Mouse (Mus musculus) regulatory T cell (primary cell): Measurements from ENCODE around the gene H2-Ke6.

Experiments
- in situ Hi-C: fragments of 300-600 bp; cut with MboI, MseI; formaldehyde crosslinking; loops from one replicate; pipeline ENCODE4 v1.15.1; 2025; ENCODE audit warnings: high pct_unique_total_duplicates

The H2-Ke6 gene

GRCm38 (mm10) chr17:34027656-34028223 lies at the start of gene H2-Ke6:
Gene H2-Ke6 (minus strand): TSS chr17:34028060.
- in situ Hi-C loops, result loop anchor here (25.0 kb wide), 1 partner anchor 810 kb away; the partner anchor contains the start of genes Dxo and Stk19

DNA sequence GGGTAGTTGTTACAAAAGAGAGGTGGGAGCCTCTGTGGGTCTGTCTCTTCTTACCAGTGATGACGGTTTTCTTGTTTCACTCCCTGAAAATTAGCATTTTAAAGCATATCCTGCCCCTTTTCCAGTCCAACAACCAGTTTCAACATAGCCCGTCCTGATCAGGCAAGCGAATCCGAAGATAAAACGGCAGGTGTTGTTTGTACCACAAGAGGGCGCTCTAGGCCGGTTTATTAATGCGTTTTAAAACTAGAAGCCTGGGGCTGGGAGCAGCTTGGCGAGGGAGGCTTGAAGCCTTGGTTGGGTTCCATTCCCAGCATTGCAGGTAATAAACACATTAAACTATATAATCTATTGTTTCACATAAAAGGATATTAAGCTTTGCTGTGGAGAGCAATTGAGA lies 49.7 kb upstream of the H2-Ke6 start:
- in situ Hi-C loops, result no loop called here

- in situ Hi-C loops, result no loop called here
Observed at GRCm38 (mm10) chr17:34075271-34075670, 47.4 kb upstream of the H2-Ke6 start.

DNA sequence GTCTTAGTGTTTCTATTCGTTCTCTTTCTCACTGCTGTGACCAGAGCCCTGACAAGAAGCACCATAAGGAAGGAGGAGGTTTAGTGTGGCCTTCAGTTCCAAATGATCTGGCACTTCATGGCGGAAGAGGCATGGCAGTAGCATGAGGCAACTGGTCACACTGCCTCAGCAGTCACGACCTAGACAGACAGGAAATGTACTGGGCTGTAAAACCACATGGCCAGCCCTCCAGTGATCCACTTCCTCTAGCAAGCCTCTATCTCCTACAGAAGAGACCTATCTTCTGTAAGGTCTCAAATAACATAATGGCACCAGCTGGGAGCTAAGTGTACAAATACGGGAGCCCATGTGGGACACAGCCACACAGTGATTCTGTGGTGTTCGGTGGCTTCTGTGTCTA lies 44.2 kb upstream of the H2-Ke6 start:
- in situ Hi-C loops, result no loop called here

- in situ Hi-C loops, result no loop called here
Observed at GRCm38 (mm10) chr17:34068864-34069263, 41.0 kb upstream of the H2-Ke6 start.

GRCm38 (mm10) chr17:34057224-34057623 lies 29.4 kb upstream of the H2-Ke6 start:
- in situ Hi-C loops, result no loop called here

GRCm38 (mm10) chr17:34047404-34048050 lies 19.7 kb upstream of the H2-Ke6 start:
- in situ Hi-C loops, result loop anchor here (25.0 kb wide), 1 partner anchor 790 kb away; the partner anchor contains the start of genes Dxo and Stk19

DNA sequence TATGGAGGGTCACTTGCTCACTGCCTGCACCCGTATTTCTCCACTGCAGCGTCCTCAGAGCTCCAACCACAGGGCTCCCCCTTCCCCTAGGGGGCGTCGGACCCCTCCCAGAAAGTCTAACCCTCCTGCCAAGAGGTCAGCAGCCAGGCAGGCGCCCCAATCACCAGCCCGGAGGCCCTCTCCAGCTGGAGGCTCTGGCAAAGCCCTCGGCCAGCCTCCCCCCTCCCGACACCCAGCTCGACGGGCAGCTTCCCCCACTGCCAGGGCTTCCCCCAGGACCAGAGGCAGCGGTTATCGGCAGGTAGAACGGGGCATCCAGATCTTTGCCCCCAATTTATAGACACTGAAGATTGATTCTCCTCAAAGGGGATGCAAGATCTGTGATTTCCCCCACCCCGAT lies 18.1 kb upstream of the H2-Ke6 start:
- in situ Hi-C loops, result loop anchor here (25.0 kb wide), 1 partner anchor 791 kb away; the partner anchor contains the start of genes Dxo and Stk19

DNA sequence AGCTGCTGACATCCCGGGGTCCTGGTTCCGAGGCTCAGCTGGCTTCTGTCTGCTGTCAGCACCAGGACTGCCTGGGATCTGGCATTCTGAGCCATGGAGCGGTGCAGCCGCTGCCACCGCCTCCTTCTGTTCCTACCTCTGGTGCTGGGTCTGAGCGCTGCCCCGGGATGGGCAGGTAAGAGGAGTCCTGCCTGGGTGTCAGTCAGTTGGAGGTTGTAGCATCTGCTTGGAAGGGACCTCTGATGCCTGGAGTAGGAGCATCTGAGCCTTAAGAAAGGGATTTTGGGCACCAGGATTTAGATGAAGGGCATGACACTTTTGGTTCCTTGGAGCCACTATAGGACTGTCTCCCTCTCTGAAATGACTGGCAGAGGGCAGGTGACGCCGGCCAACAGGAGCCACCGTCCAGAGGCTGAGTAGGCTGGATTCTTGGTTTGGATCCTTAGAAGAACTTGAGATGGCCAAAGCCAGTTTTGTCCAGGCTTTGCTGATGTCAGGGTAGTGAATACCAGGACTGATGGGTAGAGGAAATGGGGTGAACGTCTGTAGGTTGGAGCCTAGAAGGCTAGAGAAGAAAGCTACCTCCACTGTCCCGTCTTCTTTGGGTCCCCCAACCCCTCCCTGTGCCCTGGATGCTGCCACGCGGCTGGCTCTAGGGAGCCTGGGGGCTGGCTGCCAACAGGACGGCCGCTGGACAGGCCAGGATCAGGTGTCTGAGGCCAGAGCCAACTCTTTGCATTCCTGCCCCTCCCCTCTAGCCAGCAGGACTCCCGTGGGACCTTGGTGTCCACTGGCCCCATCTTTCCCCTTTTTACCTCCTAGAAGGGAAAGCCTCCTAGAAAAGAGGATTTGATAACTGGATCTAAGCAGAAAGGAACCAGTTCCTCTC lies 11.9 kb upstream of the H2-Ke6 start:
- in situ Hi-C loops, result loop anchor here (10.0 to 25.0 kb wide), 2 partner anchors 605 to 797 kb away; partner anchors contain the start of genes Atf6b, Dxo, Fkbpl and Stk19

- in situ Hi-C loops, result loop anchor here (10.0 to 25.0 kb wide), 2 partner anchors 606 to 798 kb away; partner anchors contain the start of genes Atf6b, Dxo, Fkbpl and Stk19
Observed at GRCm38 (mm10) chr17:34038878-34039561, 11.2 kb upstream of the H2-Ke6 start, which contains the start of gene Col11a2. Gene Col11a2 (plus strand): TSS chr17:34039437.

DNA sequence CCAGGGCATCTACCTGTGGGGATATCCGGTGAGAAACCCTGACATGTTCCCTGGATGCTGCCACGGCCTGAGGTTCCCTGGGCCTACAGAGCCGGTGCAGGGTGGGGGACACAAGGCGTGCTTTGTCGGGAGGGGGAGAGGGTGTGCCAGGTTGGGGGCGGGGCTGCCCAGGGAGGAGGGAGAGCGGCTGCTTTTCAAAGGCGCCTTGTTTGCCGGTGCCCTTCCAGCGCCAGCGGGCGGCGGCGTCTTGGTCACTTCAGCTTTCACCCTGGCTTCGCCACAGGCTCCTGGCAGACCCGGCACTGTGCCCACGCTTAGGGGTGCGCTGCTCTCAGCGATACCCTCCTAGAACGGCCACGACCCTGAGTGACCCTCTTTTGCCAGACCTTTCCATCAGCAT lies 10.6 kb upstream of the H2-Ke6 start:
- in situ Hi-C loops, result loop anchor here (10.0 to 25.0 kb wide), 2 partner anchors 606 to 799 kb away; partner anchors contain the start of genes Atf6b, Dxo, Fkbpl and Stk19

DNA sequence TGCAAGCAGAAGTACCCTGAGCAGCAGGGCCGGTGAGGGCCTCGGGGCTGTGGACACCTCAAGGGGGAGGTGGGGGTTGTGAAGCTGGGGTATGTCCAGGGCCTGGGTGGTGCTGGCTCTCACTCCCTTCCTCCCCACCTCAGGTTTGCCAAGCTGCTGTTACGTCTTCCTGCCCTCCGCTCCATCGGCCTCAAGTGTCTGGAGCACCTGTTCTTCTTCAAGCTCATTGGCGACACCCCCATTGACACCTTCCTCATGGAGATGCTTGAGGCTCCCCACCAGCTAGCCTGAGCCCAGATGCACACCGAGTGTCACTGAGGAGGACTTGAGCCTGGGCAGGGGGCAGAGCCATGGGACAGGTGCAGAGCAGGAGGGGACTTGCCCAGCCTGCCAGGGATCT lies 9.4 kb upstream of the H2-Ke6 start:
- in situ Hi-C loops, result loop anchor here (10.0 to 25.0 kb wide), 2 partner anchors 608 to 800 kb away; partner anchors contain the start of genes Atf6b, Dxo, Fkbpl and Stk19

GRCm38 (mm10) chr17:34036647-34037046 lies 8.8 kb upstream of the H2-Ke6 start:
- in situ Hi-C loops, result loop anchor here (10.0 to 25.0 kb wide), 2 partner anchors 608 to 801 kb away; partner anchors contain the start of genes Atf6b, Dxo, Fkbpl and Stk19

DNA sequence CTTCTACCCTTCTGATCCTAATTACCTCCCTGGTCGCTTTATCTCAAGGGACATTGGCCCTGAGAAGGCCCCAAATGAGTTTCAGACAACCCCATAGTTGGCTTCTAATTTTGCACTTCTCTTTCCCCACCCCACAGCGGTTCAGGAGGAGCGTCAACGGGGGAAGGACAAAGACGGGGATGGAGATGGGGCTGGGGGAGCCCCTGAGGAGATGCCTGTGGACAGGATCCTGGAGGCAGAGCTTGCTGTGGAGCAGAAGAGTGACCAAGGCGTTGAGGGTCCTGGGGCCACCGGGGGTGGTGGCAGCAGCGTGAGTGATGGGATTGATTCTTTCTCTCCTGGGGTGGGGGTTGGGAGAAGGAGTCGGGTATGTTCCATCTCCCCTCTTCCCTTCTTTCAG lies 7.7 kb upstream of the H2-Ke6 start:
- in situ Hi-C loops, result loop anchor here (10.0 to 25.0 kb wide), 2 partner anchors 609 to 802 kb away; partner anchors contain the start of genes Atf6b, Dxo, Fkbpl and Stk19

- in situ Hi-C loops, result loop anchor here (10.0 to 25.0 kb wide), 2 partner anchors 611 to 803 kb away; partner anchors contain the start of genes Atf6b, Dxo, Fkbpl and Stk19
Observed at GRCm38 (mm10) chr17:34034064-34034463, 6.2 kb upstream of the H2-Ke6 start.

DNA sequence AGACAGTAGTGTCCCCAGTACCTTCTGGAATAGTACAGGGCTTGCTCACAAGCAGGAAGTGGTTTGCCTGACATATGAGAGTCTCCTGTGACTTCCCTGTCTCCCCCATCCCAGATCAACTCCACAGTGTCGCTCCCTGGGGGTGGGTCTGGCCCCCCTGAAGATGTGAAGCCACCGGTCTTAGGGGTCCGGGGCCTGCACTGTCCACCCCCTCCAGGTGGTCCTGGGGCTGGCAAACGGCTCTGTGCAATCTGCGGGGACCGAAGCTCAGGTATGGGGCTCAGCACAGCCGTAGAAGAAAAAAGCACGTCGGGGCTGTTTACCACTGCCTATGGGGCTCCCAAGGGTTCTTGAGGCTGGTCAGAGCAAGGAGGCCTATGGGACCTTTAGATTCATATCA lies 5.6 kb upstream of the H2-Ke6 start:
- in situ Hi-C loops, result loop anchor here (10.0 to 25.0 kb wide), 2 partner anchors 611 to 804 kb away; partner anchors contain the start of genes Atf6b, Dxo, Fkbpl and Stk19

- in situ Hi-C loops, result loop anchor here (10.0 to 25.0 kb wide), 2 partner anchors 612 to 804 kb away; partner anchors contain the start of genes Atf6b, Dxo, Fkbpl and Stk19
Observed at GRCm38 (mm10) chr17:34032806-34033205, 4.9 kb upstream of the H2-Ke6 start.

DNA sequence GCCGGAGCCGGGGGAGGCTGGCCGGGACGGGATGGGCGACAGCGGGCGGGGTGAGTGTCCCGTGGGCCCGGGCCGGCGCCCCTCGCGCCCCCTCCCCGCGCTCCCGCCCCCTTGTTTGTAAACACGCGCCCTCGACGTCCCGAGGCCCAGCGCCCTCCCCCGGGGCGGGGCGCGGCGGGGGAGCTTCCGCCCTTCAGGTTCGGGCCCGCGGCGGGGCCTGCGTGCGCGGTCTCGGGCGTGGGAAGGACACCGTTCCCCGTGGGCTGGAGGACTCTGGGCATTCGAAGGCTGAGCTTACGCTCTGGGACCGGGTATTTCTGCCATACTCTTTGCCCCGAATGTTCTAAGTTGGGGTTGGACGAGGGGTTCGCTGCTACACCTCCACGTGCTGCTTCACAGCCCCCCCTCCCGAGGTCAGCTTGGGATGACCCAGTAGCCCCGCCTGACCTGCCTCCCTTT lies 4.3 kb upstream of the H2-Ke6 start:
- in situ Hi-C loops, result loop anchor here (10.0 to 25.0 kb wide), 2 partner anchors 613 to 805 kb away; partner anchors contain the start of genes Atf6b, Dxo, Fkbpl and Stk19

- in situ Hi-C loops, result loop anchor here (10.0 to 25.0 kb wide), 2 partner anchors 613 to 806 kb away; partner anchors contain the start of genes Atf6b, Dxo, Fkbpl and Stk19
Observed at GRCm38 (mm10) chr17:34031465-34032173, 3.8 kb upstream of the H2-Ke6 start, which contains the start of the genes Slc39a7 and Rxrb. Gene Slc39a7 (minus strand): TSS chr17:34031682. Gene Rxrb (plus strand): TSS chr17:34031812.
